Mouse (Mus musculus) heart, embryonic 13.5 days (tissue): Measurements from ENCODE around the gene Ndufb5. TPM values are rescaled to one million over a fixed set of nuclear protein-coding genes. Genes with fewer than 3 reads are reported as not detected.
"Not testable (repeated sequence)": the region's sequence is repeated elsewhere in the genome, so short reads cannot be mapped to it uniquely, and the experiment has no call there.

ENCODE experiments used
- ATAC-seq: fragments of 200-750 bp; cut with Nextera tagmentation; 2 replicates; pipeline ENCODE4 v1.8.0; 2017; ENCODE audit warnings: moderate TSS enrichment; ENCODE audit not compliant: insufficient number of reproducible peaks, low FRiP score, low TSS enrichment; ENCODE audit errors: extremely low read depth
- H3K27ac ChIP-seq: fragments of 300-500 bp; sonication (generic); replicated peaks from 2 replicates; pipeline ENCODE4 v1.5.1; 2015; ENCODE audit warnings: moderate library complexity, mild to moderate bottlenecking, inconsistent platforms
- H3K27me3 ChIP-seq: fragments of 300-500 bp; sonication (generic); replicated peaks from 2 replicates; pipeline ENCODE4 v1.6.1; 2015; ENCODE audit warnings: mild to moderate bottlenecking, inconsistent platforms
- H3K36me3 ChIP-seq: fragments of 300-500 bp; sonication (generic); 2 replicates; pipeline ENCODE4 v1.6.1; 2015; ENCODE audit warnings: mild to moderate bottlenecking, inconsistent platforms
- H3K4me1 ChIP-seq: fragments of 300-500 bp; sonication (generic); 2 replicates; pipeline ENCODE4 v1.6.1; 2015; ENCODE audit warnings: inconsistent platforms
- H3K4me2 ChIP-seq: fragments of 300-500 bp; sonication (generic); 2 replicates; pipeline ENCODE4 v1.6.1; 2015; ENCODE audit warnings: inconsistent platforms, mild to moderate bottlenecking, moderate library complexity
- H3K4me3 ChIP-seq: fragments of 300-500 bp; sonication (generic); 2 replicates; pipeline ENCODE4 v1.5.1; 2015; ENCODE audit warnings: moderate library complexity, mild to moderate bottlenecking, inconsistent platforms
- H3K9ac ChIP-seq: fragments of 300-500 bp; sonication (generic); 2 replicates; pipeline ENCODE4 v1.6.1; 2015; ENCODE audit warnings: inconsistent platforms, mild to moderate bottlenecking, moderate library complexity
- H3K9me3 ChIP-seq: fragments of 300-500 bp; sonication (generic); 2 replicates; pipeline ENCODE4 v1.6.1; 2016; ENCODE audit warnings: inconsistent platforms
- WGBS: fragments of 180-500 bp; shearing (Covaris S2); methylation state at CpG from one replicate; pipeline ENCODE4 v1.1.7; 2015; ENCODE audit warnings: mixed read lengths; 5-methylcytosine and 5-hydroxymethylcytosine counted together
- polyA plus RNA-seq: library from polyadenylated mRNA; unstranded; fragments of >200 nt; fragmentation: Nextera tagmentation; extraction: Ambion mirVana; gene quantifications from 2 replicates; pipeline ENCODE4 v1.2.1, GENCODE M21; 2015

The Ndufb5 gene
- 490 and 549 TPM in 2 replicates for polyA plus RNA-seq

GRCm38 (mm10) chr3:32736244-32737171, at the start of gene Ndufb5:
Ndufb5 (plus strand) TSS chr3:32736990.
- peak; percentile 88 for ATAC-seq
- no peaks in the 10 kb centered on the region for H3K9me3 ChIP-seq
- no peaks in the 10 kb centered on the region for H3K27me3 ChIP-seq
- H3K4me3 ChIP-seq = peak within 1 kb of the TSS; percentile 96
- peak within 1 kb of the TSS; percentile 95 for H3K9ac ChIP-seq
- peak within 1 kb of the TSS; percentile 94 for H3K27ac ChIP-seq
- peaks cover 60% of the 10 kb centered on the region for H3K36me3 ChIP-seq
- peaks cover 34% of the 10 kb centered on the region for H3K4me1 ChIP-seq
- under 1% methylated on average over 62 of the region's 62 CpGs for WGBS
- peak within 1 kb of the TSS; percentile 85 for H3K4me2 ChIP-seq

GRCm38 (mm10) chr3:32687156-32687555, 49.6 kb upstream of the Ndufb5 start:
- H3K27me3 ChIP-seq = no peaks in the 10 kb centered on the region
- H3K4me3 ChIP-seq = no peak overlapping the region
- peaks cover 7% of the 10 kb centered on the region for H3K4me1 ChIP-seq
- 56% methylated on average over 4 of the region's 4 CpGs for WGBS
- H3K4me2 ChIP-seq = no peak overlapping the region
- H3K36me3 ChIP-seq = no peaks in the 10 kb centered on the region
- H3K27ac ChIP-seq = no peak overlapping the region
- no peak overlapping the region for H3K9ac ChIP-seq
- no peak for ATAC-seq
- H3K9me3 ChIP-seq = no peaks in the 10 kb centered on the region

GRCm38 (mm10) chr3:32689567-32689999, 47.2 kb upstream of the Ndufb5 start:
- 51% methylated on average over 9 of the region's 9 CpGs for WGBS
- no peaks in the 10 kb centered on the region for H3K9me3 ChIP-seq
- no peak for ATAC-seq

GRCm38 (mm10) chr3:32690008-32690407, 46.8 kb upstream of the Ndufb5 start:
- no peak overlapping the region for H3K4me2 ChIP-seq
- no peak overlapping the region for H3K4me3 ChIP-seq
- WGBS = 73% methylated on average over 3 of the region's 3 CpGs
- H3K9ac ChIP-seq = no peak overlapping the region
- peaks cover 14% of the 10 kb centered on the region for H3K4me1 ChIP-seq
- H3K36me3 ChIP-seq = no peaks in the 10 kb centered on the region
- no peaks in the 10 kb centered on the region for H3K9me3 ChIP-seq
- H3K27ac ChIP-seq = no peak overlapping the region
- no peaks in the 10 kb centered on the region for H3K27me3 ChIP-seq
- ATAC-seq = no peak

More at GRCm38 (mm10) chr3:32689567-32689999, 47.2 kb upstream of the Ndufb5 start:
- Histone ChIP-seq H3K9ac (no peak overlapping the region), H3K4me2 (no peak overlapping the region), H3K27ac (no peak overlapping the region), H3K27me3 (no peaks in the 10 kb centered on the region), H3K4me1 (peaks cover 14% of the 10 kb centered on the region), H3K36me3 (no peaks in the 10 kb centered on the region), H3K4me3 (no peak overlapping the region)

GRCm38 (mm10) chr3:32690901-32691300, 45.9 kb upstream of the Ndufb5 start:
- H3K4me3 ChIP-seq = no peak overlapping the region
- no peak overlapping the region for H3K27ac ChIP-seq
- ATAC-seq = no peak
- no peak overlapping the region for H3K4me2 ChIP-seq
- H3K9me3 ChIP-seq = no peaks in the 10 kb centered on the region
- H3K4me1 ChIP-seq = peaks cover 14% of the 10 kb centered on the region
- 36% methylated on average over 1 of the region's 1 CpGs for WGBS
- no peak overlapping the region for H3K9ac ChIP-seq
- H3K36me3 ChIP-seq = no peaks in the 10 kb centered on the region
- no peaks in the 10 kb centered on the region for H3K27me3 ChIP-seq

GRCm38 (mm10) chr3:32691841-32692240, 44.9 kb upstream of the Ndufb5 start:
- Histone ChIP-seq H3K36me3 (no peaks in the 10 kb centered on the region), H3K27me3 (no peaks in the 10 kb centered on the region), H3K9ac (no peak overlapping the region), H3K27ac (no peak overlapping the region), H3K4me1 (peaks cover 14% of the 10 kb centered on the region), H3K4me3 (no peak overlapping the region), H3K9me3 (no peaks in the 10 kb centered on the region), H3K4me2 (no peak overlapping the region)
- whole genome bisulfite sequencing = 55% methylated on average over 5 of the region's 5 CpGs
- ATAC-seq = no peak

GRCm38 (mm10) chr3:32694211-32694610, 42.6 kb upstream of the Ndufb5 start:
- no peaks in the 10 kb centered on the region for H3K27me3 ChIP-seq
- no peaks in the 10 kb centered on the region for H3K36me3 ChIP-seq
- H3K4me3 ChIP-seq = no peak overlapping the region
- H3K4me2 ChIP-seq = no peak overlapping the region
- no peaks in the 10 kb centered on the region for H3K9me3 ChIP-seq
- H3K4me1 ChIP-seq = peaks cover 14% of the 10 kb centered on the region
- WGBS = 70% methylated on average over 5 of the region's 5 CpGs
- ATAC-seq = no peak
- no peak overlapping the region for H3K27ac ChIP-seq
- H3K9ac ChIP-seq = no peak overlapping the region

GRCm38 (mm10) chr3:32694737-32695582, 41.8 kb upstream of the Ndufb5 start:
- H3K4me1 ChIP-seq = peaks cover 14% of the 10 kb centered on the region
- no peak overlapping the region for H3K27ac ChIP-seq
- H3K4me2 ChIP-seq = no peak overlapping the region
- no peaks in the 10 kb centered on the region for H3K9me3 ChIP-seq
- H3K9ac ChIP-seq = no peak overlapping the region
- H3K4me3 ChIP-seq = no peak overlapping the region
- H3K36me3 ChIP-seq = no peaks in the 10 kb centered on the region
- 64% methylated on average over 12 of the region's 12 CpGs for WGBS
- no peaks in the 10 kb centered on the region for H3K27me3 ChIP-seq
- ATAC-seq = no peak

- H3K4me2 ChIP-seq = no peak overlapping the region
- H3K27ac ChIP-seq = no peak overlapping the region
Observed at GRCm38 (mm10) chr3:32695583-32695980, 41.2 kb upstream of the Ndufb5 start.

GRCm38 (mm10) chr3:32698228-32698863, 38.4 kb upstream of the Ndufb5 start:
- H3K4me2 ChIP-seq = no peak overlapping the region
- WGBS = 33% methylated on average over 7 of the region's 7 CpGs
- H3K27ac ChIP-seq = no peak overlapping the region
- H3K4me3 ChIP-seq = no peak overlapping the region
- peaks cover 3% of the 10 kb centered on the region; the same call in 1 of the 2 replicates for H3K9me3 ChIP-seq
- no peaks in the 10 kb centered on the region for H3K27me3 ChIP-seq
- no peak overlapping the region for H3K9ac ChIP-seq
- no peaks in the 10 kb centered on the region for H3K4me1 ChIP-seq
- no peaks in the 10 kb centered on the region for H3K36me3 ChIP-seq
- no peak for ATAC-seq

More at GRCm38 (mm10) chr3:32695583-32695980, 41.2 kb upstream of the Ndufb5 start:
- Histone ChIP-seq H3K9ac (no peak overlapping the region), H3K4me1 (peaks cover 14% of the 10 kb centered on the region), H3K36me3 (no peaks in the 10 kb centered on the region), H3K27me3 (no peaks in the 10 kb centered on the region), H3K9me3 (no peaks in the 10 kb centered on the region), H3K4me3 (no peak overlapping the region)
- no peak for ATAC-seq
- 75% methylated on average over 4 of the region's 4 CpGs for WGBS

GRCm38 (mm10) chr3:32704021-32704420, 32.8 kb upstream of the Ndufb5 start:
- ATAC-seq, H3K9me3 ChIP-seq, H3K9ac ChIP-seq, H3K4me3 ChIP-seq, H3K27ac ChIP-seq, H3K27me3 ChIP-seq, H3K4me1 ChIP-seq, H3K4me2 ChIP-seq, H3K36me3 ChIP-seq: not testable (repeated sequence)
- WGBS = 81% methylated on average over 6 of the region's 6 CpGs
